Mouse (Mus musculus): ENCODE measurements around the gene Atp6v1e2. TPM values are rescaled to one million over a fixed set of nuclear protein-coding genes. Genes with fewer than 3 reads are reported as not detected.
A peak's percentile ranks its signal among the peaks of the same experiment; 100 is the strongest.

Gene Atp6v1e2
- polyA plus RNA-seq, 1 experiment from 2014 or later, result not detected

- Histone ChIP-seq H3K27ac (ENCODE audit: poor library complexity, severe bottlenecking) (no peak overlapping the region), H3K27me3 (replicated peaks) (no peaks in the 10 kb centered on the region), H3K4me2 (no peak overlapping the region), H3K4me1 (replicated peaks) (peaks cover 34% of the 10 kb centered on the region), H3K9ac (no peak overlapping the region), H3K4me3 (no peak overlapping the region), H3K36me3 (peaks cover 70% of the 10 kb centered on the region), H3K9me3 (replicated peaks) (no peaks in the 10 kb centered on the region)
- 88% methylated on average over 2 of the region's 2 CpGs for WGBS
- no peak for ATAC-seq (ENCODE audit: insufficient number of reproducible peaks, low FRiP score)
Observed at GRCm38 (mm10) chr17:86973097-86973496, 25.4 kb upstream of the Atp6v1e2 start.

- 86% methylated on average over 7 of the region's 7 CpGs for whole genome bisulfite sequencing
- Histone ChIP-seq H3K4me2 (no peak overlapping the region), H3K4me1 (replicated peaks) (peaks cover 46% of the 10 kb centered on the region), H3K4me3 (no peak overlapping the region), H3K27me3 (replicated peaks) (no peaks in the 10 kb centered on the region), H3K27ac (ENCODE audit: poor library complexity, severe bottlenecking) (no peak overlapping the region), H3K9me3 (replicated peaks) (no peaks in the 10 kb centered on the region), H3K9ac (no peak overlapping the region), H3K36me3 (peaks cover 72% of the 10 kb centered on the region)
- ATAC-seq (ENCODE audit: insufficient number of reproducible peaks, low FRiP score), result no peak
Observed at GRCm38 (mm10) chr17:86971860-86972259, 24.2 kb upstream of the Atp6v1e2 start.

- H3K27ac ChIP-seq (ENCODE audit: poor library complexity, severe bottlenecking), result no peak overlapping the region
- no peak overlapping the region for H3K4me2 ChIP-seq
- H3K36me3 ChIP-seq, result peaks cover 68% of the 10 kb centered on the region
- no peak overlapping the region for H3K9ac ChIP-seq
- H3K27me3 ChIP-seq (replicated peaks), result no peaks in the 10 kb centered on the region
- peaks cover 44% of the 10 kb centered on the region for H3K4me1 ChIP-seq (replicated peaks)
- H3K9me3 ChIP-seq (replicated peaks), result no peaks in the 10 kb centered on the region
- 78% methylated on average over 5 of the region's 5 CpGs for WGBS
- no peak for ATAC-seq (ENCODE audit: insufficient number of reproducible peaks, low FRiP score)
- no peak overlapping the region for H3K4me3 ChIP-seq
Observed at GRCm38 (mm10) chr17:86971036-86971435, 23.3 kb upstream of the Atp6v1e2 start.

GRCm38 (mm10) chr17:86970026-86970750 lies 22.5 kb upstream of the Atp6v1e2 start:
- Histone ChIP-seq H3K9me3 (replicated peaks) (no peaks in the 10 kb centered on the region), H3K27ac (ENCODE audit: poor library complexity, severe bottlenecking) (no peak overlapping the region), H3K36me3 (peaks cover 64% of the 10 kb centered on the region), H3K4me1 (replicated peaks) (peaks cover 50% of the 10 kb centered on the region), H3K9ac (no peak overlapping the region), H3K27me3 (replicated peaks) (no peaks in the 10 kb centered on the region), H3K4me3 (no peak overlapping the region), H3K4me2 (no peak overlapping the region)
- 88% methylated on average over 15 of the region's 15 CpGs for WGBS
- no peak for ATAC-seq (ENCODE audit: insufficient number of reproducible peaks, low FRiP score)

- peaks cover 55% of the 10 kb centered on the region for H3K4me1 ChIP-seq (replicated peaks)
- H3K36me3 ChIP-seq, result peaks cover 58% of the 10 kb centered on the region
- H3K27ac ChIP-seq (ENCODE audit: poor library complexity, severe bottlenecking), result no peak overlapping the region
- WGBS, result 69% methylated on average over 5 of the region's 5 CpGs
- no peak overlapping the region for H3K4me3 ChIP-seq
- H3K9me3 ChIP-seq (replicated peaks), result no peaks in the 10 kb centered on the region
- ATAC-seq (ENCODE audit: insufficient number of reproducible peaks, low FRiP score), result no peak
- no peak overlapping the region for H3K9ac ChIP-seq
- H3K4me2 ChIP-seq, result no peak overlapping the region
- no peaks in the 10 kb centered on the region for H3K27me3 ChIP-seq (replicated peaks)
Observed at GRCm38 (mm10) chr17:86969582-86969981, 21.9 kb upstream of the Atp6v1e2 start.

GRCm38 (mm10) chr17:86968581-86968980 lies 20.9 kb upstream of the Atp6v1e2 start:
- Histone ChIP-seq H3K27me3 (replicated peaks) (no peaks in the 10 kb centered on the region), H3K4me3 (no peak overlapping the region; the same call in 1 of the 2 replicates), H3K4me1 (replicated peaks) (peaks cover 55% of the 10 kb centered on the region), H3K9ac (peak overlapping the region; percentile 45; the same call in 1 of the 2 replicates), H3K9me3 (replicated peaks) (no peaks in the 10 kb centered on the region), H3K36me3 (peaks cover 51% of the 10 kb centered on the region), H3K27ac (ENCODE audit: poor library complexity, severe bottlenecking) (peak overlapping the region; percentile 91), H3K4me2 (peak overlapping the region; percentile 49)
- ATAC-seq (ENCODE audit: insufficient number of reproducible peaks, low FRiP score), result no peak
- WGBS, result 60% methylated on average over 5 of the region's 5 CpGs

- peak overlapping the region; percentile 49 for H3K4me2 ChIP-seq
- H3K27me3 ChIP-seq (replicated peaks), result no peaks in the 10 kb centered on the region
- H3K9ac ChIP-seq, result peak overlapping the region; percentile 45
- H3K4me3 ChIP-seq, result no peak overlapping the region; the same call in 1 of the 2 replicates
- H3K27ac ChIP-seq (ENCODE audit: poor library complexity, severe bottlenecking), result peak overlapping the region; percentile 91
- no peaks in the 10 kb centered on the region for H3K9me3 ChIP-seq (replicated peaks)
- 56% methylated on average over 10 of the region's 10 CpGs for WGBS
- H3K36me3 ChIP-seq, result peaks cover 45% of the 10 kb centered on the region
- ATAC-seq (ENCODE audit: insufficient number of reproducible peaks, low FRiP score), result no peak
- H3K4me1 ChIP-seq (replicated peaks), result peaks cover 55% of the 10 kb centered on the region
Observed at GRCm38 (mm10) chr17:86967536-86968525, 20.1 kb upstream of the Atp6v1e2 start.

- Histone ChIP-seq H3K27ac (ENCODE audit: poor library complexity, severe bottlenecking) (peak overlapping the region; percentile 91), H3K4me1 (replicated peaks) (peaks cover 57% of the 10 kb centered on the region), H3K4me2 (no peak overlapping the region)
Observed at GRCm38 (mm10) chr17:86967048-86967447, 19.4 kb upstream of the Atp6v1e2 start.

GRCm38 (mm10) chr17:86966040-86966439 lies 18.3 kb upstream of the Atp6v1e2 start:
- no peak overlapping the region for H3K4me2 ChIP-seq
- 76% methylated on average over 10 of the region's 10 CpGs for WGBS
- H3K4me3 ChIP-seq, result no peak overlapping the region
- no peak overlapping the region for H3K27ac ChIP-seq (ENCODE audit: poor library complexity, severe bottlenecking)
- no peaks in the 10 kb centered on the region for H3K27me3 ChIP-seq (replicated peaks)
- H3K36me3 ChIP-seq, result peaks cover 31% of the 10 kb centered on the region
- peaks cover 67% of the 10 kb centered on the region for H3K4me1 ChIP-seq (replicated peaks)
- ATAC-seq (ENCODE audit: insufficient number of reproducible peaks, low FRiP score), result no peak
- no peak overlapping the region for H3K9ac ChIP-seq
- H3K9me3 ChIP-seq (replicated peaks), result no peaks in the 10 kb centered on the region

More at GRCm38 (mm10) chr17:86967048-86967447, 19.4 kb upstream of the Atp6v1e2 start:
- Histone ChIP-seq H3K27me3 (replicated peaks) (no peaks in the 10 kb centered on the region), H3K9ac (peak overlapping the region; percentile 45; the same call in 1 of the 2 replicates), H3K9me3 (replicated peaks) (no peaks in the 10 kb centered on the region), H3K4me3 (no peak overlapping the region), H3K36me3 (peaks cover 38% of the 10 kb centered on the region)
- 89% methylated on average over 12 of the region's 12 CpGs for WGBS
- ATAC-seq (ENCODE audit: insufficient number of reproducible peaks, low FRiP score), result no peak

- Histone ChIP-seq H3K9ac (peak overlapping the region; percentile 67), H3K27me3 (replicated peaks) (no peaks in the 10 kb centered on the region), H3K4me1 (replicated peaks) (peaks cover 67% of the 10 kb centered on the region), H3K4me3 (peak overlapping the region; percentile 83), H3K36me3 (peaks cover 22% of the 10 kb centered on the region), H3K27ac (ENCODE audit: poor library complexity, severe bottlenecking) (peak overlapping the region; percentile 96), H3K4me2 (peak overlapping the region; percentile 90), H3K9me3 (replicated peaks) (no peaks in the 10 kb centered on the region)
- 82% methylated on average over 8 of the region's 8 CpGs for WGBS
- ATAC-seq (ENCODE audit: insufficient number of reproducible peaks, low FRiP score), result no peak
Observed at GRCm38 (mm10) chr17:86965121-86965520, 17.4 kb upstream of the Atp6v1e2 start.

- WGBS, result under 1% methylated on average over 10 of the region's 10 CpGs
- peak overlapping the region; percentile 97 for H3K9ac ChIP-seq
- H3K9me3 ChIP-seq (replicated peaks), result no peaks in the 10 kb centered on the region
- peaks cover 67% of the 10 kb centered on the region for H3K4me1 ChIP-seq (replicated peaks)
- peak; percentile 40 for ATAC-seq (ENCODE audit: insufficient number of reproducible peaks, low FRiP score)
- H3K36me3 ChIP-seq, result peaks cover 17% of the 10 kb centered on the region
- H3K27ac ChIP-seq (ENCODE audit: poor library complexity, severe bottlenecking), result peak overlapping the region; percentile 96
- H3K4me2 ChIP-seq, result peak overlapping the region; percentile 90
- H3K27me3 ChIP-seq (replicated peaks), result no peaks in the 10 kb centered on the region
- peak overlapping the region; percentile 83 for H3K4me3 ChIP-seq
Observed at GRCm38 (mm10) chr17:86964502-86964901, 16.8 kb upstream of the Atp6v1e2 start.

Measured in heart, embryonic 12.5 days (tissue).